28 mouse cellular contexts compared by ENCODE assay signal in the genomic region with DNA sequence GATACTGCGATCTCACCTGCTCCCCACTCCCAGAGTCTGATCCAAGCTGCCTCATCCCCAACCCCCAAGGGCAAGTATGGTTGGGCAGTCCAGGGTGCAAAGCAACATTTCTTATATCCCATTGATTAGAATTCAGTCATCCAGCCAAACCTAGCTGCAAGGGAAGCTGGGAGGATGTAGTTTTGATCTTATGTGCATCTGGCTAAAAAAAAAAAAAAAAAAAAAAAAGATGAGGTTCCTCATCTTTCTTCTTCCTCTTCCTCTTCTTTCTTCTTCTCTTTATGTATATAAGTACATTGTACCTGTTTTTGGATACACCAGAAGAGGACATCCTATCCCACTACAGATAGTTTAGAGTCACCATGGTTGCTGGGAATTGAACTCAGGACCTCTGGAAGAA. TPM values are rescaled to one million over a fixed set of nuclear protein-coding genes. Genes with fewer than 3 reads are reported as not detected.
DNase-seq lines count a peak whose midpoint lies in the region; ATAC-seq and TF ChIP-seq lines count a peak whose summit lies in the region.
"Had no signal": no experiment of that assay in that cellular context is flagged by ENCODE, and none has a peak within 500 bp of the region (broad histone marks: within the 10 kb centered on the region; RNA-seq: fewer than 3 reads in every experiment).

No protein-coding gene starts in this region.

- 100% methylated on average over 1 of the region's 1 CpGs for WGBS in heart, postnatal 0 days
- WGBS in macrophage (ENCODE audit: missing documents), result 83% methylated on average over 1 of the region's 1 CpGs
- 96% methylated on average over 1 of the region's 1 CpGs for WGBS in hindbrain, embryonic 14.5 days

- no peak for TF ChIP-seq POLR2A in MEL (IDR thresholded peaks at IDR 0.05; ENCODE audit: control insufficient read depth in 1 of 2, insufficient read depth in 1 of 2, low read depth in 1 of 2, low read length in 2 of 2, poor library complexity in 1 of 2)

- no peaks in the 10 kb centered on the region for H3K79me2 ChIP-seq in MEL (ENCODE audit: control insufficient read depth, insufficient read depth, low read length, poor library complexity)
- H3K79me2 ChIP-seq in macrophage (ENCODE audit: inconsistent target), result no peaks in the 10 kb centered on the region

- H3K4me1 ChIP-seq in heart, postnatal 0 days (ENCODE audit: control insufficient read depth, insufficient read depth), result peaks cover 13% of the 10 kb centered on the region
- H3K4me1 ChIP-seq in MEL (ENCODE audit: control insufficient read depth in 1 of 2, insufficient read depth in 2 of 2, low read length in 2 of 2), result peaks cover 4 to 18% of the 10 kb centered on the region in 2 experiments; a peak in 3 of 4 replicates
- H3K4me1 ChIP-seq in hindbrain, embryonic 14.5 days (replicated peaks; ENCODE audit: control insufficient read depth, insufficient read depth, low read length), result no peaks in the 10 kb centered on the region

- no peak overlapping the region for H3K27ac ChIP-seq in heart, postnatal 0 days (ENCODE audit: low read depth)
- no peak overlapping the region for H3K27ac ChIP-seq in MEL (ENCODE audit: control insufficient read depth, low read depth, low read length)
- H3K27ac ChIP-seq in macrophage, result peak overlapping the region; percentile 84
- no peak overlapping the region for H3K27ac ChIP-seq in hindbrain, embryonic 14.5 days
- H3K27ac ChIP-seq: embryonic facial prominence, embryonic 13.5 days; embryonic facial prominence, embryonic 15.5 days; forebrain, embryonic 12.5 days had no signal

- no peak for TF ChIP-seq EP300 in heart, postnatal 0 days (IDR thresholded peaks at IDR 0.05; ENCODE audit: low read depth)
- TF ChIP-seq EP300 in MEL (IDR thresholded peaks at IDR 0.05; ENCODE audit: low read depth in 1 of 2, low read length in 2 of 2), result no peak

- no peak overlapping the region for H3K4me3 ChIP-seq in heart, postnatal 0 days (ENCODE audit: low read depth, low read length)
- H3K4me3 ChIP-seq in MEL (ENCODE audit: control insufficient read depth in 1 of 2, insufficient read depth in 1 of 2, low read depth in 2 of 2, low read length in 2 of 2), result no peak overlapping the region
- no peak overlapping the region for H3K4me3 ChIP-seq in macrophage (ENCODE audit: inconsistent target)
- no peak overlapping the region for H3K4me3 ChIP-seq in hindbrain, embryonic 14.5 days (replicated peaks; ENCODE audit: low read length)
- H3K4me3 ChIP-seq: embryonic facial prominence, embryonic 13.5 days; embryonic facial prominence, embryonic 15.5 days; erythroblast, embryonic 14.5 days; forebrain, embryonic 10.5 days; forebrain, embryonic 12.5 days had no signal

- TF ChIP-seq CTCF in heart, postnatal 0 days (IDR thresholded peaks at IDR 0.05; ENCODE audit: low read depth), result no peak
- no peak for TF ChIP-seq CTCF in MEL (IDR thresholded peaks at IDR 0.05 in 2 of 3, conservative IDR thresholded peaks at IDR 0.05 in 1 of 3; ENCODE audit: control insufficient read depth in 1 of 3, insufficient read depth in 1 of 3, low read depth in 2 of 3, low read length in 3 of 3, poor library complexity in 1 of 3, severe bottlenecking in 1 of 3)

- no peak overlapping the region for H3K4me2 ChIP-seq in heart, postnatal 0 days (ENCODE audit: low read depth, low read length)
- no peak overlapping the region for H3K4me2 ChIP-seq in hindbrain, embryonic 14.5 days (replicated peaks)
- H3K4me2 ChIP-seq: embryonic facial prominence, embryonic 13.5 days; embryonic facial prominence, embryonic 15.5 days; forebrain, embryonic 12.5 days had no signal

- TF ChIP-seq RAD21 in MEL (IDR thresholded peaks at IDR 0.05; ENCODE audit: low read depth, low read length), result no peak

- no peak overlapping the region for H3K9ac ChIP-seq in heart, postnatal 0 days (replicated peaks; ENCODE audit: low read depth, low read length)
- H3K9ac ChIP-seq in MEL (ENCODE audit: control insufficient read depth, low read depth, low read length, poor library complexity, severe bottlenecking), result no peak overlapping the region
- H3K9ac ChIP-seq in hindbrain, embryonic 14.5 days, result no peak overlapping the region
- H3K9ac ChIP-seq: embryonic facial prominence, embryonic 13.5 days; embryonic facial prominence, embryonic 15.5 days; forebrain, embryonic 12.5 days had no signal

- no peaks in the 10 kb centered on the region for H3K36me3 ChIP-seq in heart, postnatal 0 days (replicated peaks; ENCODE audit: control insufficient read depth, insufficient read depth, low read length)
- H3K36me3 ChIP-seq in MEL (ENCODE audit: control insufficient read depth in 1 of 2, insufficient read depth in 2 of 2, low read length in 2 of 2) (peaks cover 0 to 2% of the 10 kb centered on the region in 2 experiments; a peak in 2 of 4 replicates), macrophage (ENCODE audit: inconsistent target) (no peaks in the 10 kb centered on the region)
- no peaks in the 10 kb centered on the region for H3K36me3 ChIP-seq in hindbrain, embryonic 14.5 days (replicated peaks; ENCODE audit: control insufficient read depth, insufficient read depth)
- H3K36me3 ChIP-seq: embryonic facial prominence, embryonic 13.5 days; embryonic facial prominence, embryonic 15.5 days; forebrain, embryonic 10.5 days; forebrain, embryonic 12.5 days had no signal

- peak; percentile 3 for DNase-seq in heart, postnatal 0 days (ENCODE audit: low spot score)
- no peak for DNase-seq in heart, adult 18-20 months
- DNase-seq in MEL (ENCODE audit: low read depth, low spot score), result no peak
- DNase-seq in kidney, adult 9 months, result no peak
- DNase-seq in hindbrain, embryonic 14.5 days (ENCODE audit: low spot score), result no peak
- no peak for DNase-seq in embryo, embryonic 11 days
- DNase-seq: adrenal gland, adult 2 months; adrenal gland, postnatal 10 days; adrenal gland, postnatal 25 days; B cell, adult 2 months; cerebellum, adult 11-12 months; cerebellum, adult 2 months; cerebellum, adult 9-10 months; cerebellum, postnatal 10 days; cerebellum, postnatal 25 days had no signal

- ATAC-seq in heart, postnatal 0 days (ENCODE audit: insufficient read depth, low read depth), result no peak
- ATAC-seq in hindbrain, embryonic 14.5 days (ENCODE audit: low FRiP score), result no peak
- ATAC-seq: CD4-positive, CD25-positive, alpha-beta regulatory T cell, adult 4 months; forebrain, embryonic 14.5 days; forebrain, embryonic 16.5 days had no signal

- no peaks in the 10 kb centered on the region for H3K27me3 ChIP-seq in heart, postnatal 0 days (ENCODE audit: control insufficient read depth, insufficient read depth, low read length)
- no peaks in the 10 kb centered on the region for H3K27me3 ChIP-seq in MEL (ENCODE audit: control insufficient read depth in 1 of 2, insufficient read depth in 2 of 2, low read length in 2 of 2)
- no peaks in the 10 kb centered on the region for H3K27me3 ChIP-seq in hindbrain, embryonic 14.5 days (ENCODE audit: control insufficient read depth, insufficient read depth, low read length)
- H3K27me3 ChIP-seq: embryonic facial prominence, embryonic 13.5 days; embryonic facial prominence, embryonic 15.5 days; forebrain, embryonic 12.5 days had no signal

- no peaks in the 10 kb centered on the region for H3K9me3 ChIP-seq in heart, postnatal 0 days (replicated peaks; ENCODE audit: control insufficient read depth, low read length)
- no peaks in the 10 kb centered on the region for H3K9me3 ChIP-seq in MEL (replicated peaks; ENCODE audit: insufficient read depth, low read length)
- H3K9me3 ChIP-seq in hindbrain, embryonic 14.5 days (ENCODE audit: control insufficient read depth, low read length), result no peaks in the 10 kb centered on the region
- H3K9me3 ChIP-seq: embryonic facial prominence, embryonic 13.5 days; embryonic facial prominence, embryonic 15.5 days; forebrain, embryonic 10.5 days; forebrain, embryonic 12.5 days; G1E had no signal

TF ChIP-seq in MEL, 35 proteins besides CTCF, POLR2A, EP300 and RAD21:
- TF ChIP-seq ELF1 (IDR thresholded peaks at IDR 0.05; ENCODE audit: low read depth, low read length), result no peak
- TF ChIP-seq ZMIZ1 (IDR thresholded peaks at IDR 0.05; ENCODE audit: low read depth, low read length), result no peak
- TF ChIP-seq ZNF384 (IDR thresholded peaks at IDR 0.05; ENCODE audit: low read depth, low read length), result peak; percentile 95

RNA-seq across cellular contexts. Expression of a gene that starts 17.7 kb away (rescaled TPM):
- not detected in 2 replicates for total RNA-seq in heart, postnatal 0 days (2014; rRNA removed; ENCODE audit: low replicate concordance)
- 0.25 TPM in 1 of 2 replicates, not detected in the other for polyA plus RNA-seq in heart, postnatal 0 days (2015; fragmentation: Nextera tagmentation; extraction: Ambion mirVana)
- total RNA-seq in heart, adult 18-20 months (2021), result 1 to 10 TPM in 1 of 2 experiments, not detected in 1; 1.3 TPM
- 0.81 and 2.1 TPM in 2 replicates for total RNA-seq in MEL (2012; rRNA removed)
- polyA plus RNA-seq in MEL (2012; ENCODE audit: insufficient read depth in 1 of 2, insufficient read length in 2 of 2, low read depth in 1 of 2, low replicate concordance in 2 of 2, missing spikeins in 1 of 2) (1 to 10 TPM in 1 of 2 experiments, not detected in 1; 2.7 TPM), macrophage (2018) (not detected in 3 replicates)
- total RNA-seq in macrophage (2018; cell fraction: chromatin; rRNA removed), result not detected
- not detected for total RNA-seq in macrophage (2018; cell fraction: cytosol; rRNA removed)
- total RNA-seq in macrophage (2018; cell fraction: nucleus; rRNA removed), result not detected
- not detected in 2 replicates for polyA plus RNA-seq in hindbrain, embryonic 14.5 days (2014; fragmentation: Nextera tagmentation; extraction: Ambion mirVana)
- total RNA-seq: adrenal gland, adult 2 months; adrenal gland, postnatal 10 days; adrenal gland, postnatal 25 days; adrenal gland, postnatal 4 days had no signal
- polyA plus RNA-seq: adrenal gland, adult 2 months; CD4-positive, CD25-positive, alpha-beta regulatory T cell, adult 4 months; cortical plate, adult 2 months; embryonic facial prominence, embryonic 11.5 days; embryonic facial prominence, embryonic 13.5 days; embryonic facial prominence, embryonic 15.5 days; erythroblast, embryonic 14.5 days; forebrain, embryonic 10.5 days had no signal
